9 mouse cellular contexts compared by ENCODE assay signal in genomic region chr1:96768264-96768663, GRCm38 (mm10).
DNase-seq lines count a peak whose midpoint lies in the region; ATAC-seq and TF ChIP-seq lines count a peak whose summit lies in the region.
"Had no signal": no experiment of that assay in that cellular context is flagged by ENCODE, and none has a peak within 500 bp of the region (broad histone marks: within the 10 kb centered on the region; RNA-seq: fewer than 3 reads in every experiment).

No protein-coding gene starts in this region.

- no peaks in the 10 kb centered on the region for H3K36me3 ChIP-seq in intestine, postnatal 0 days (ENCODE audit: control insufficient read depth, insufficient read depth)
- H3K36me3 ChIP-seq in intestine, embryonic 16.5 days (ENCODE audit: control insufficient read depth, insufficient read depth, low read length) = no peaks in the 10 kb centered on the region
- H3K36me3 ChIP-seq in hindbrain, embryonic 16.5 days (ENCODE audit: control insufficient read depth, insufficient read depth, low read length) = no peaks in the 10 kb centered on the region
- no peaks in the 10 kb centered on the region for H3K36me3 ChIP-seq in thymus, adult 2 months (ENCODE audit: control insufficient read depth, insufficient read depth, low read length)

- ATAC-seq in intestine, postnatal 0 days = no peak
- no peak for ATAC-seq in intestine, embryonic 16.5 days
- ATAC-seq in common myeloid progenitor, adult 5-6 weeks (replicated peaks; ENCODE audit: low read depth, poor library complexity, severe bottlenecking) = peak; percentile 80
- peak; percentile 65 for ATAC-seq in hindbrain, embryonic 16.5 days
- no peak for ATAC-seq in cerebellum, adult (ENCODE audit: insufficient number of reproducible peaks, low FRiP score, low TSS enrichment)

- peak; percentile 40 for TF ChIP-seq CTCF in intestine, postnatal 0 days (IDR thresholded peaks at IDR 0.05; ENCODE audit: low read depth)
- no peak for TF ChIP-seq CTCF in thymus, adult 2 months (IDR thresholded peaks at IDR 0.05; ENCODE audit: borderline replicate concordance, control insufficient read depth, extremely low read depth, insufficient read depth, low read length, poor library complexity)

- DNase-seq in lung, postnatal 4 days = peak; percentile 8 to 15
- no peak for DNase-seq in urinary bladder, postnatal 10 days (ENCODE audit: low spot score)
- DNase-seq in thymus, adult 2 months = no peak

- no peak overlapping the region for H3K4me3 ChIP-seq in intestine, postnatal 0 days (ENCODE audit: low read depth, low read length)
- no peak overlapping the region for H3K4me3 ChIP-seq in intestine, embryonic 16.5 days (ENCODE audit: low read length)
- no peak overlapping the region for H3K4me3 ChIP-seq in hindbrain, embryonic 16.5 days (ENCODE audit: low read length)
- no peak overlapping the region for H3K4me3 ChIP-seq in thymus, adult 2 months (ENCODE audit: control insufficient read depth, insufficient read depth, low read length)
- H3K4me3 ChIP-seq: megakaryocyte, embryonic 14.5 days had no signal

- WGBS in intestine, postnatal 0 days = 14% methylated on average over 4 of the region's 4 CpGs
- WGBS in intestine, embryonic 16.5 days = 11% methylated on average over 4 of the region's 4 CpGs
- 13% methylated on average over 4 of the region's 4 CpGs for WGBS in hindbrain, embryonic 16.5 days
- WGBS in thymus, adult 2 months = 3% methylated on average over 4 of the region's 4 CpGs

- H3K9me3 ChIP-seq in intestine, postnatal 0 days (ENCODE audit: control insufficient read depth) = no peaks in the 10 kb centered on the region
- H3K9me3 ChIP-seq in intestine, embryonic 16.5 days (ENCODE audit: control insufficient read depth, low read length) = no peaks in the 10 kb centered on the region
- no peaks in the 10 kb centered on the region for H3K9me3 ChIP-seq in hindbrain, embryonic 16.5 days (ENCODE audit: control insufficient read depth, low read length)
- H3K9me3 ChIP-seq: megakaryocyte, embryonic 14.5 days had no signal

- TF ChIP-seq POLR2A in thymus, adult 2 months (IDR thresholded peaks at IDR 0.05; ENCODE audit: control insufficient read depth, extremely low read depth, insufficient read depth, low read length, poor library complexity) = no peak

- no peaks in the 10 kb centered on the region for H3K27me3 ChIP-seq in intestine, postnatal 0 days (replicated peaks; ENCODE audit: control insufficient read depth, insufficient read depth, low read length)
- no peaks in the 10 kb centered on the region for H3K27me3 ChIP-seq in intestine, embryonic 16.5 days (replicated peaks; ENCODE audit: control insufficient read depth, insufficient read depth, low read length)
- no peaks in the 10 kb centered on the region for H3K27me3 ChIP-seq in hindbrain, embryonic 16.5 days (replicated peaks; ENCODE audit: control insufficient read depth, insufficient read depth, low read length)
- H3K27me3 ChIP-seq in thymus, adult 2 months (ENCODE audit: control insufficient read depth, insufficient read depth, low read length) = no peaks in the 10 kb centered on the region
- H3K27me3 ChIP-seq: megakaryocyte, embryonic 14.5 days had no signal

- no peak overlapping the region for H3K4me2 ChIP-seq in intestine, postnatal 0 days (replicated peaks; ENCODE audit: low read depth)
- H3K4me2 ChIP-seq in intestine, embryonic 16.5 days (ENCODE audit: low read depth, low read length) = no peak overlapping the region
- H3K4me2 ChIP-seq in hindbrain, embryonic 16.5 days (ENCODE audit: low read length) = no peak overlapping the region

- no peaks in the 10 kb centered on the region for H3K4me1 ChIP-seq in intestine, postnatal 0 days (replicated peaks; ENCODE audit: control insufficient read depth, insufficient read depth, low read length)
- no peaks in the 10 kb centered on the region for H3K4me1 ChIP-seq in intestine, embryonic 16.5 days (ENCODE audit: control insufficient read depth, insufficient read depth, low read length)
- no peaks in the 10 kb centered on the region for H3K4me1 ChIP-seq in hindbrain, embryonic 16.5 days (ENCODE audit: control insufficient read depth, insufficient read depth, low read depth, low read length)
- no peaks in the 10 kb centered on the region for H3K4me1 ChIP-seq in thymus, adult 2 months (replicated peaks; ENCODE audit: control insufficient read depth, insufficient read depth, low read length)

- H3K9ac ChIP-seq in intestine, postnatal 0 days (ENCODE audit: low read depth, low read length) = no peak overlapping the region
- no peak overlapping the region for H3K9ac ChIP-seq in intestine, embryonic 16.5 days (ENCODE audit: low read depth, low read length)
- H3K9ac ChIP-seq in hindbrain, embryonic 16.5 days (ENCODE audit: low read depth, low read length) = no peak overlapping the region

- no peak overlapping the region for H3K27ac ChIP-seq in intestine, postnatal 0 days (ENCODE audit: low read depth, low read length)
- H3K27ac ChIP-seq in intestine, embryonic 16.5 days (ENCODE audit: low read length) = no peak overlapping the region
- H3K27ac ChIP-seq in hindbrain, embryonic 16.5 days (ENCODE audit: low read depth, low read length) = no peak overlapping the region
- no peak overlapping the region for H3K27ac ChIP-seq in thymus, adult 2 months (ENCODE audit: control insufficient read depth, insufficient read depth, low read length)

Comparison
In these comparisons a context has a peak if more than half of its experiments do, and no peak if none do; other contexts are left out.
1. ATAC-seq: peak in common myeloid progenitor, adult 5-6 weeks (single experiment) and hindbrain, embryonic 16.5 days (single experiment); none in intestine, postnatal 0 days (single experiment), intestine, embryonic 16.5 days (single experiment) and cerebellum, adult (single experiment).
2. DNase-seq: peak in lung, postnatal 4 days (2 of 2); none in urinary bladder, postnatal 10 days (single experiment) and thymus, adult 2 months (single experiment).